Mouse (Mus musculus) heart, adult 8-10 months (tissue): ENCODE data around the gene Lats1. TPM values are rescaled to one million over a fixed set of nuclear protein-coding genes. Genes with fewer than 3 reads are reported as not detected.

Experiments used
- DNase-seq: peaks from one replicate; pipeline ENCODE4 v3.0.0; 2022; ENCODE audit warnings: low spot score
- total RNA-seq, 4 experiments: library from RNA; stranded (reverse); gene quantifications; 2 replicates each; pipeline ENCODE4 v1.2.4; 2022

Gene Lats1
- 10 to 100 TPM; 10.5 to 12.1 (median 10.8) TPM for total RNA-seq

DNA sequence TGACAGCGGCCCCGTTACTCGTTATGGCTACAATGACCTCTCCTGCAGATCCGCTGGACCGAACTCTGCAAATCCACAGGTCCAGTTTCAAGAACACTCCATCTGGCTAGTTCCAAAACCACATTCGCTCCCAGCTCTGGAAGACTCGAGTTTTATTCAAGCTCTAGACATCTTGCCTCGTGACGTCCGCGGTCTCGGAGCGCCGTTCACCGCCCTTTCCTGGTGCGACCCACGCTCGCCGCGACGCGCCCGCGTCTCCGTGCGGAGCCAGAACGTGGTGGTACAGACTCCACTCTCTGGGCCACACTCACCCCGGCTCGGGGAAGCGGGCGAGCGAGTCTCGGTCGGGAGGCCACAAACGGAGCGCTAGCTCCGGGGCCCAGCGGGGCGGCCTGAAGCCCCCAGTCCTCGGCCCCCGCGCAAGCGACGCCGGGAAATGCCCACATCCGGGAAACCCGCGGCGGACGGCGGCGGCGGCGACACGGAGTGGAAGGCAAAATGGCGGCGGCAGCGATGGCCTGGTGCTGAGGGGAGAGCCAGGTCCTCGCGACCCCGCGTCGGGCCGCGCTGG, at the start of gene Lats1, which contains the start of gene Pcmt1:
TSS of gene Lats1 (plus strand) at position 484 of the 571 bp plus-strand sequence.
TSS of gene Pcmt1 (minus strand) at position 406 of the 571 bp plus-strand sequence.
- peak; percentile 83 for DNase-seq

DNA sequence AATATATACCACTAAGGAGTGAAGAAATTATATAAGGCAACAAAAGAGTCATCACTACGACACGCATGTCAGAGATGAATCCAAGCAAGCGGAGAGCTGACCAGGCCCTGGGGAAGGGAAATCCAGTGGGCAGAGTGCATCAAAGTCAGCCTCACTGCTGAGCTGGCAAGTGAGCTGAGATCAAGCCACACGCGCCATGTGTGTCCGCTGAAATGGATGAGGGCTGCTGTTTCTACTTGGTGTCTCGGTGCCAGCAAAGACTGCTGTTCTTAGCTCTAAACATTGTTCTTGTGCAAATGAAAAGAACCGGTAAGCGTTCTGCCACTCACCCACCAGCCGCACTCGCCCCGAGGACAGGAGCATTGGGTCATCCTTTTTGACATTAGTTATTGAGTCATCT, 40.6 kb upstream of the Lats1 start:
- no peak for DNase-seq

DNA sequence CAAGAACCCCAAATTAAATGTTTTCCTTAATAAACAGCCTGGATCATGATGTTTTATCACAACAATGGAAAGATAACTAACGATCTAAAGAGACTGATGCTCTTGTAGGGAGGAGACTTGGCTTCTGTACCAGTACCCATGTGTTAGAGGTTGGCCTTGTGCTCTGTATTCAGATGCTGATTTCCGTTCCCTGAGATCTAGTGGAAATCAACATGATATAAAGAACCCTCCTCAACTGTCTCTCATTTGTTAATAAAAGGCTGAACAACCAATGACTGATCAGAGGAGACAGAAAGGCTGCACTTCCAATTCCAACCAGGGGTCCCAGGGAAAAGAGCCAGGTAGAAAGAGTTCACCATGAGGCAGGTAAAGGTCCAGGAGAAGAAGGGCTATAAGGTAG, 35.1 kb upstream of the Lats1 start:
- DNase-seq: no peak

DNA sequence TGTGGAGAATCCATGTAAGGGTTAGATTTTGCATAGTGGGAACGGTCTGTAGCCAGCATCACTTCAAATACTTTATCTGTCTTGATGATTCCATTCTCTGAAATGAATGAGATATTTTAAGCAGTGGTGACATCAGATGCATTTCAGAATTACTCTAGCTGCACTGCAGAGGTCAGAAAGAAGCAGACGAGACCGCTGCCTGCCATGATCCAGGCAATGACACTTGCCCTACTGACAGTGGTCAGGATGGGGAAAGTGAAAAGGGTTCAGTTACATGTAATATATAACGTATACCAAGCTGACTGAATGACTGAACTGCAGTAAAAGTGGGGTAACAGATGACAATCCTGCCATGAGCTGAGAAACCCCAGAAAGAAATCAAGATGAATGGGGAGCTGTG, 32.0 kb upstream of the Lats1 start:
- no peak for DNase-seq

DNA sequence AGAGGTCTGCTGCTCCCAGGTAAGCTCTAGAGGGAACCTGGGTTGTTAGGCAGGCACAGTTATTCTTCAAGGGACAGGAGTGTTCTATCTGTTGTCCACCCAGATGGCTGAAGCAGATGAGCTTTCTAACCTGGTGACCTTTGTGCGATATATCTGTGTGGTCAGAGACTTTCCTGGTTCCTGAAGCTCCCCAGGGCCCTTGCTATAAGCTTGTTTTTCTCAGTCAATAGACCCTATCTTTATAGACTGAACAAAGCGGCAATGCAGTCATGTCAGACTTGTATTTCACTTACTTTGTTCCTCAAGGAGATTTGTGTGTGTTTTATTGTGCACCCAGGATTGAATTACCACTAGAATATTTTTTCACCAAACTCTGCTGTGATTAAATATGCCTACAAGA, 30.0 kb upstream of the Lats1 start:
- no peak for DNase-seq

DNA sequence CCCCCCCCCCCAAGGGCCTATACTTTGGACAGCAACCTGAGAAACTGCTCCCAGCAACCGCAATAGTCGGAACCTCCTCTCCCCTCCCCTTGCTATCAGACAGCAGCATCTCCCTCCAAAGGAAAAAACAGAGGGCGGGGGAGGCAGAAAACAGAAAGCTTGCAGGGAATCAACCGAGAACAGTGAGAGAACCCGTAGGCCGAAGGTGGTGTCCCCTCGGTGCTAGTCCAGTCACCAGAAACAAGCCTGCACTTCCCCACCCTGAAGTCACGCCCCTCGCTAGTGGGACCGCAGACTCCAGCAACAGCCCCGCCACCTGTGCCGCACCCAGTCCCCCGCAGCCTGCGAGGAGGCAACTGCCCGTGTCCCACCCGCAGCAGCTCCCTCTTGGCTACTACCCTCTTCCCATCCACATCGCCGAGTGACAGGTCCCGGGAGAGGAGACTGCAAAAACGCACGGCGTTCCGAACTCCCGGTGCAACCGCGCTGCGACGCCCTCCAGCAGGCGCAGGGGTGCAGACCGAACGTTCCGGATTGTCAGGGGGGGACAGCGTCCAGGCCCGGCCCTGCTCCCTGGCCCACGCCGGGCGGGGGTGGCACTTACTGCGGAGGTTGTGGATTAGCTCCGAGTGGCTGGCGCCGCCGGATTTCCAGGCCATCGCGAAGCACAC, 18.4 kb upstream of the Lats1 start:
- DNase-seq: no peak

DNA sequence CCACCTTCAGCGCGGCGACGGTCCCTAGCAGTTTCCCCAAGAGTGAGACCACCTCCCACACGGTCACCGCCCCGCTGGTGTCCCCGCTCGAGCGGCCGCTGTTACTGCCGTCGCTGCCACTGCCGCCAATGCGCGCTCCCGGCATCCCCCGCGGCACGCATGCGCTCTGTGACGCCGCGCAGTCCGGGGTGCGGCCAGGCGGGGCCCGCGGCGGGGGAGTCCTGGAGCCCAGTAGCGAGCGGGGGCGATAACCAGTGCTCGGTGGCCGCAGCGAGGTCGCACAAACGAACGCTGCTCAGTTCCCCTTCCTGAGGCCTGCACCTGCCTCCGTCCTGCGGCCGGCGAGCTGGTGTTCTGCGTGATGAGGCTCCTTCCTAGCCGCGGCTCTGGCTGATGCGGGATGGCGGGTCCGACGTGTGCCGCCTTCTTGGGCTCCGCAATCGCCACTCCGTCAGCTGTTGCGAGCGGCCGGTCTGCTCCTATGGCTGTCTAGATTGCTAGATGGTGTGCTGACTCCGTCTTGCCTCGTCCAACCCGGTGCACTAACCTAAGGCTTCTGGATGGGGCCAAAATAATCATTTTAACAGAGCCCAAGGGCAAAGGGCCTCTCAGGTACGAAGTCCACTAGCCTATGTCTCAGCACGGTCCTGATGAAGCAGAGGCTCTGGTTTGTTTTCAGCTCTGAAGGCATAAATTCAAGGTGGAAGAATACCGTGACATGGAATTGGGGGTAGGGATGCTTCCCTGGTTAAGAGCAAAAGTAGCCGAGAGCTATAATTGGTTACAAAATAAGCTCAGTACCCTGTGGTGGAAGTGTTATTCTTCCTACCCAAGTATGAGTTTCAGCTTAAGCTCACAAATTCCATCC, 17.6 kb upstream of the Lats1 start:
- DNase-seq: peak; percentile 89

DNA sequence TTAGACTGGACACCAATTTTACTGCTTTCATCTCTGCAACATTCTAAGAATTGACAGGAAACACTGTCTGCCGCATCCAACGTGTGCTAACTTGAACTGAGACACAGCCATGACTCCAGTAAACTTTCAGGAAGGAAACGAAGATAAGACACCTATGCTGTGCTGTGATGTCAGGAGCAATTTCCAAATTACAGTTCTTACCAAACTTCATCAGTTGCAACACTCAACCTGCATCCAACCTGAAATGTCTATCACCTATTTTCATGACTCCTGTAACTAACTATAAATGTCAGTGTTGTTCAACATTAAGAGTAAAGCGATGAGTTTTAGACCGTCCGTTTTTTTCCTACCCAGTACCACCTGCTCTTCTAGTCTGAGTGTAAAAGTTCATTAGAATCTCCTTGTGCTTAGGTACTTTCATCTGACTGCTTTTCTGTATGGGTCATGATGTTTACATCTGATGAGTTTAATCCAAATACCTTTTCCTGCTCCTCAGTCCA, 16.9 kb upstream of the Lats1 start:
- DNase-seq: no peak

DNA sequence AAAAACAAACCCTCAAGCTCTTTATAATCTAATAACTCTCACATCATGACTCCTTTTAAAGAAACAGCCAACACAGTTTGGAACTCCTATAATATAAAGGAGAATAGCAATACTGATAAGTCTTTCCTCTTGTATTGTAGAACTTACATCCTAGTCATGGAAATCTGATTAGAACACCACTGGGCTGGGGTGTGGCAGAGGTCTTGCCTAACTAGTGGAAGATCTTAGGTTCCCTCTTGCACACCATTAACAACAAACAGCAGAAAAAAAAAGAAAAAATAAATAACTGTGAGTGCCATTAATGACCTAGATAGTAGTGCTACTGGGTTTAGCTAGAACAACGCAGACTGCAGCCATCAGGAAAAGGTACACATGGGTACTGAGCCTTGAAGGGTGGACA, 16.1 kb upstream of the Lats1 start:
- no peak for DNase-seq

DNA sequence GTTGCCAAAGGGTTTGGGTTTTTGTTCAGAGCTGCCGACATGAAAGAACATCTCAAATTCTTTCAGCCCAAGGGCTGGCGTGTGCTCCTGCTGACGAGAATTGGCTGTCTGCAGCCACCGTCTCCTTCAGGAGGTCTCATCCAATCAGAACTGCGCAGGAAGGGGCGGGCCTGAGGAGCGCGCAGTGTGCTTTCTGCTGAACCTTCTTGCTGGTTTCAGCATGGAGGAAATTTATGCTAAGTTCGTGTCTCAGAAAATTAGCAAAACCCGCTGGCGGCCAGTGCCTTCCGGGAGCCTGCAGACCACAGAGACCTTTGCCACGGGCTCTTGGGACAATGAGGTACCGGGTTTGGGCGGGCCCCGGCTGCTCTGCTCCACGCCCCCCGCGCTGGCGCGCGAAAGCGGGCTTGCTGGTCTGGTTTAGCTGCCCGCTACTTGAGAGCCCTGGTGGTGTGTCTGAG, 13.6 kb upstream of the Lats1 start, which contains the start of gene Nup43:
TSS of gene Nup43 (plus strand) at position 162 of the 461 bp plus-strand sequence.
- DNase-seq: peak; percentile 95

DNA sequence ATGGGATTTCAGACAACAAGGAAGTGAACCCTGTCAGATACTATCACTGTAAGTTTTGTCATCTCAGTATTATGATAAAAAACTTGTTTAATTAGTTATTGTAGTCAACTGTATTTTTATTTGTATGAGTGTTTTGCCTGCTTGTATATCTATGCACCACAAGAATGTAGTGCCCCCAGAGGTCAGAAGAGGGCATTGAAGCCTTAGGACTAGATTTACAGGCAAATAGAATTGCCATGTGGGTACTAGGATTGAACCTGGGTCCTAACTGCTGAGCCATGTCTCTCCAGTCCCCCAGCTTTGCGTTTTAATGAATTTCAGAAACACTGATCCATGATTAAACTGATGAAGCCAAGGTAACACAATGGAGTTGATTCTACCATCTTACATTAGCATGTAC, 7.3 kb upstream of the Lats1 start:
- no peak for DNase-seq

DNA sequence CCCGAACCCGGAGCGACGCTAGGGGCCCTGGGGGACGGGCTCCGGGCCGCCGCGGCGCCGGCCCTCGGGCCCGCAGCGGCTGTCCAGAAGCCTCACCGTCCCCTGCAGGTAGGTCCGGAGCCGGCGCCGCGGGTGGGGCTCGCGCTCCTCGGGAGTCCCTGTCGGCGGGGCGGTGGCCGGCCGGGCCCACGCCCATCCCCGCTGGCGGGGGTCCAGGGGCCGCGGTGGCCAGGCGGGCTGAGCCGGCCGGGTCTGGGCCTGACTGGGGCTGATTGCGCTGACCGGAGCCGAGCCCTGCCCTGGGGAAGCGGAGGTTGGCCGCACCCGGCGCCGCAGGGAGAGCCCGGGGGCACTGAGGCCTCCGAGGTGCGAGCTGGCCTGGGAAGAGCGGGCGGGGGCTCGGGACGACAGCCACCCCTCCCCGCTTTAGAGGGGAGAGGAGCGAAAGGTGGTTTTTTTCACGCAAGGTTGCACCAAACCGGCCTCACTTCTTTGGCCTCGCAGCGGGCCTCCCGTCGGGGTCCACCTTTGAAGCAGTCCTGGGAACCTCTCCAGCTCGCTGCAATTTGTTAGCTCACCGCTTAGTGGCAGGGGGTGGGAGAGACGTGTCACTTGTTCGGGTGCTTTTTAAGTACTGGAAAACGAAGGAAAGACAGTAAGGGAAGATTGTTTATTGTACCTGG, 470 bp downstream of the Lats1 start:
- peak; percentile 51 for DNase-seq

DNA sequence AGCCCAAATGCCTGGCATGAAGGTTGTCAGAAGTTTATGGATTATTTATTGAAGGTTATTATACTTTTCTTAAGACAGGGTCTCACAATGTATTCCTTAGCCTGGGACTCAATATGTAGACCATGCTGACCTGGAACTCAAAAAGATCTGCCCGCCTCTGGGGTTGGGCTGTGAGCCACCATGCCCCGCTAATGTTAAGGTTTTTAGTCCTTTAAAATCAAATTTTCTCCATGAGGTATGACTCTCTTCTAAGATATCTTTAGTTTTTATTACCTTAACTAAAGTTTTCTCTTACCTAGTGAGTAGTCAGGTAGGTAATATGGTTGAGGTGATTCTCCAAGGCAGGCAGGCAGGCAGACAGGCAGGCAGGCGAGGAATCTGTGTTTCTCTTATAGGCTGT, 1.2 kb downstream of the Lats1 start:
- no peak for DNase-seq

DNA sequence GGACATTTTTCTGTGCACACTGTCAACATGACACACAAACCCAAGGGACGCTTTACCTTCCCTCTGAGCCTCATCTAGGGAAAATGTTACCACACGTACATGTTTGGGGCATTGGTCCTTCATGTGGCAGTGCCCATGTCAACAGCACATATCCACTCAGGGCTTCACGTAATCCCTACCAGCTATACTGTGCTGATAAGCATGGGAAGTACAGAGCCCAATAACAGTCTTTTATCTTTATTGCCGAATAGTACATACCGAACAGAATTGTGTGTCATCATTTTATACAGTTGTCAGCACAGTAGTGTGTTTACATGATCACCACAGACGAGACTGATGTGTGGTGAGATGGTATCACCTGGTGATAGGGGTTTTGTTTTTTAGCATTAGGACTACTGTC, 5.9 kb downstream of the Lats1 start:
- DNase-seq: no peak

DNA sequence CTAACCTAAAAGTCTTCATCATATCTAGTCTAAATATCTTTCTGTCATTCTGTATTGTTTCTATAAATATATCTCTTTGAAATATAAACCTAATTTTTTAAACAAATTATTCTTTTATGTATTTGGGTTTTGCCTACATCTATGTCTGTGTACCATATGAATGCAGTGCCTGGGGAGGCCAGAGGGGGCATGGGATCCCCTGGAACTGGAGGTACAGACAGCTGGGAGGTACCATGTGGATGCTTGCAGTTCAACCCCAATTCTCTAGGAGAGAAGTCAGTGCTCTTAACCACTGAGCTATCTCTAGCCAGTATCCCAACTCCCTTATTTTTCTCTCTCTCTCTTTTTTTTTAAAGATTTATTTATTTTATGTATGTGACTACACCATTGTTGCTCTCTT, 14.3 kb downstream of the Lats1 start:
- DNase-seq: no peak

DNA sequence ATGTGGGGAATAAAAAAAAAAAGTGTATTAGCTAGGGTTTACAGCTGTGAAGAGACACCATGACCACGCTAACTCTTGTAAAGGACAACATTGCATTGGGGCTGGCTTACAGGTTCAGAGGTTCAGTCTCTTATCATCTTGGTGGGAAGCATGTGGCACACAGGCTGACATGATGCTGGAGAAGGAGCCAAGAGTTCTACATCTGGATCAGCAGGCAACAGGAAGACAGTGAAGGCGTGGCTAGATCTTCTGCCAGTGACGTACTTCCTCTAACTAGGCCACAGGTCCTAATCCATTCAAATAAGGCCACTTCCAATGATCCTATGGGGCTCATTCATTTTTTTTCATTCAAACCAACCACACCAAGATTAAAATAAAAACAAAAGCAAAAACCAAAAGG, 19.1 kb downstream of the Lats1 start:
- no peak for DNase-seq

DNA sequence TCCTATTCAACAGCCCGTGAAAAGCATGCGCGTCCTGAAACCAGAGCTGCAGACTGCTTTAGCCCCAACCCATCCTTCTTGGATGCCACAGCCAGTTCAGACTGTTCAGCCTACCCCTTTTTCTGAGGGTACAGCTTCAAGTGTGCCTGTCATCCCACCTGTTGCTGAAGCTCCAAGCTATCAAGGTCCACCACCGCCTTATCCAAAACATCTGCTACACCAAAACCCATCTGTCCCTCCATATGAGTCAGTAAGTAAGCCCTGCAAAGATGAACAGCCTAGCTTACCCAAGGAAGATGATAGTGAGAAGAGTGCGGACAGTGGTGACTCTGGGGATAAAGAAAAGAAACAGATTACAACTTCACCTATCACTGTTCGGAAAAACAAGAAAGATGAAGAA, 21.6 kb downstream of the Lats1 start:
- no peak for DNase-seq

DNA sequence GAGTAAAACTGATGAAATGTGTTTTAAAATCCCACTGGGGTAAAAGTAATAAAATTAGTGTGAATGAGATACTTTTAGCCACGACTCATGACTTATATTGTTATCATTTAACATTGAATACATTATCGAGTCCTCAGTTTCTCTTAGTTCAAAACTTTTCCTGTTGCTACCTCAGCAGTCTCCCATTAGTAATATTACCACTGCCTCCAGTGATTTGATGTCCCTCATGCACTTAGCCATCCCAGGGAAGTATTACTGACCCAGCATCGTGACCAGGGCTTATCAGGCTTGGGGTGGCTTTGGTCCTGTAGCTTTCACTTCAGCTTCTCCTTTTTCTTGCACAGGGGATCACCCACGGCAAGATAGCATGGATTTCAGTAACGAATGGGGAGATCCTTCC, 29.1 kb downstream of the Lats1 start:
- no peak for DNase-seq

DNA sequence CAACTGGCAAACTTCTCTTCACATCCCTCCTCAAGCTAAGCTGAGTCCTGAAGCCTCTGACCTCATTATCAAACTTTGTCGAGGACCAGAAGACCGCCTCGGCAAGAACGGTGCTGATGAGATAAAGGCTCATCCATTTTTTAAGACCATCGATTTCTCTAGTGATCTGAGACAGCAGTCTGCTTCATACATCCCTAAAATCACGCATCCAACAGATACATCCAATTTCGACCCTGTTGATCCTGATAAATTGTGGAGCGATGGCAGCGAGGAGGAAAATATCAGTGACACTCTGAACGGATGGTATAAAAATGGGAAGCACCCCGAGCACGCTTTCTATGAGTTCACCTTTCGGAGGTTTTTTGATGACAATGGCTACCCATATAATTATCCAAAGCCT, 31.5 kb downstream of the Lats1 start:
- no peak for DNase-seq

DNA sequence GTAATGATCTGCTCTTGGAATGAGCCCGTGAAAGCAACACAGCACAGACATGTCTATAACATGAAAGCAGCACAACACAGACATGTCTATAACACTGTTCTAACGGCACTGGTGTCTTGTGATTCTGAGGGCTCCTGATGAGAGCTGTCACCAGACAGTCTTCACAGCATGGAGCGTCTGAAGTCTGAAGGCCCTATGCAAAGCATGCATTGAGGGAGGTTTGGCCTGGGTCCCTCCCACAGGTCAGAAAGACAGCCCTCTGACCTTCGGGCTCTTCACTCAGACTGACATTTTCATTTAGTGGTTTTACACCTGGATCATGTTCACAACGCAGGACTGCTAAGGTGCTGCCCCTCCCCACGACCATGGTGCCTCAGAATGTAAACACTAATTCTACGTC, 34.0 kb downstream of the Lats1 start:
- no peak for DNase-seq

DNA sequence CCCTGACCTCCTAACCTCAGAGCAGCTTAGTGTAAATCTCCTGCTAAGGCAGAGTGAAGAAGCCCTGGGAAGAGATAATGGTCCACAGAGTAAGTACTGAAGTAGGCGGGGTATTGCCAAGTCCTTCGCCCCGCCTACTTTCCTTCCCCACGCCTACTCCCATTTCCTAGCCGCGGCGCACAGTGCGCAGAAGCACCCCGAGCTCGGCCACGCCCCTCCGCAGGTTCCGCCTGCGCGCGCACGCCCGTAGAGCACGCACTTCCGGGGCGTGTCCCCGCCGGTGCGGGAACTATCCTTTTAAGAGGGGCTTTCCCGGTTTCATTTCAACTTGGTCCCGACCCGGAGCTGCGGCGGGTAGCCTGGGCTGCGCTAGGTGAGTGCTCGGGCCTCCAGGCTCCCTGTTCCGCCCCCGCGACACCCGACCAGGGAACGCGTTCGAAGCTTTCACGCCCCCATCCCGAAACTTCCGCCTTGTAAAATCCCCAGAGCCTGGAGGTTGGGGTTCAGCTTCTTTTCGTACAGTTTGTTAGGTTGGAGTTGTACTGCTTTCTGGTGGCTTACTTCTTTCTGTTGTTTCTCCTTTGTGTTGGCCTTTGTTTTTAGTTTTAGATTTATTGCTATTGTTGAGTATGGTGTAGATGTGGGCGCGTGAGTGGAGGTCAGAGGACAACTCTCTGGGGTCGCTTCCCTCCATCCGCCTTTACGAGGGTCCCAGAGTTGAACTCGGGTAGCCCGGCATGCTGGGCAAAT, 44.9 kb downstream of the Lats1 start, which contains the start of gene Katna1:
TSS of gene Katna1 (plus strand) at position 250 of the 750 bp plus-strand sequence.
- peak; percentile 92 for DNase-seq
